Mouse (Mus musculus): ENCODE data around the gene Nf1. TPM values are rescaled to one million over a fixed set of nuclear protein-coding genes. Genes with fewer than 3 reads are reported as not detected.

The Nf1 gene
- polyA plus RNA-seq, 1 experiment from 2014 or later, result 5.3 TPM

DNA sequence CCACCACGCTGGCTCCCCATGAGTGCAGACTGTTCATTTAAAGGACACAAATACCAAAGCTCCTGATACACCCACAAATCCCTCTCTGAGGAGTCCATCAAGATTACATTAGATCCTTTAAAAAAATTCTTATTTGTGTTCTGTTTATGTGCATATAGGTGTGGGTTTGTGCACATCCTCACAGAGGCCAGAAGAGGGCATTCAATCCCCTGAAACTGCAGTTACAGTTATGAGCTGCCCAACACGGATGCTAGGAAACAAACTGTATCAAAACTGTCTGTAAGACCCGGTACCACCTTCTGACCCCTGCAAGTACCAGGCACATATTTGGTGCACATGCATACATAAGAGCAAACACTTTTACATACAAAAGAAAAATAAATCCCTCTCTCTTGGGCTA is 289.2 kb downstream of the Nf1 start:
- H3K9ac ChIP-seq, result no peak overlapping the region
- H3K4me1 ChIP-seq, result peaks cover 8% of the 10 kb centered on the region
- H3K27me3 ChIP-seq (replicated peaks), result peaks cover 8% of the 10 kb centered on the region; the same call in 1 of the 2 replicates
- no peak for ATAC-seq (ENCODE audit: extremely low read depth, insufficient number of reproducible peaks, low FRiP score, low TSS enrichment)
- no peaks in the 10 kb centered on the region for H3K9me3 ChIP-seq
- WGBS, result 62% methylated on average over 3 of the region's 3 CpGs
- no peak overlapping the region for H3K27ac ChIP-seq (replicated peaks)
- H3K4me2 ChIP-seq, result no peak overlapping the region
- no peak overlapping the region for H3K4me3 ChIP-seq
- H3K36me3 ChIP-seq, result no peaks in the 10 kb centered on the region

DNA sequence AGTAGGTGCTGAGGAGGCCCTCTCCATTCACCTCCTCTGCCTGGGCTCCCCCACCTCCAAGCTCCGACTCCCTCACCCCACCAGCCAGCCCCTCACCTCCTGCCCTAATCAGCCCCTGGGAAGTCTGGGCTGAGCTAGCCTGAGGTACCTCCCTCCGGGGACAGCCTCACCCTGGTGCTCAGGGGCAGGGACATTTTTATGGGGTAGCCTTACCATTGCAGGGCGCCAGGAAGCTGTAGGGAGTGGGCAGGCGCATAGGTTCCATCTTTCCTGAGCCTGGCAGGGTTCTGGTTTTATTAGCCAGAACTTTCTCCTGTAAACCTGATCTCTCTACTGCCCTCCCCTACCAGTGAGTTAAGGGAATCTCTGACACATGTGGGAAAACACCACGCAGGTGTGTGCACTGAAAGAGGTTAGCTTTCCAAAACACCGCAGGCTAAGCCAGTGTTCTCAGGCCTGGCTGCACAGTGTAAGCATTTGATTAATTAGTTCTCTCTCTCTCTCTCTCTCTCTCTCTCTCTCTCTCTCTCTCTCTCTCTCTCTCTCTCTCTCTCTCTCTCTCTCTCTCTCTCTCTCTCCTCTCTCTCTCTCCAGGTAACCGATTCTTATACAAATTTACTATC is 290.4 kb downstream of the Nf1 start:
- Histone ChIP-seq H3K9me3 (no peaks in the 10 kb centered on the region), H3K27me3 (replicated peaks) (no peaks in the 10 kb centered on the region; the same call in 1 of the 2 replicates), H3K4me3 (no peak overlapping the region), H3K9ac (no peak overlapping the region), H3K27ac (replicated peaks) (no peak overlapping the region), H3K4me2 (no peak overlapping the region), H3K4me1 (peaks cover 8% of the 10 kb centered on the region), H3K36me3 (no peaks in the 10 kb centered on the region)
- 74% methylated on average over 7 of the region's 7 CpGs for WGBS
- no peak for ATAC-seq (ENCODE audit: extremely low read depth, insufficient number of reproducible peaks, low FRiP score, low TSS enrichment)

DNA sequence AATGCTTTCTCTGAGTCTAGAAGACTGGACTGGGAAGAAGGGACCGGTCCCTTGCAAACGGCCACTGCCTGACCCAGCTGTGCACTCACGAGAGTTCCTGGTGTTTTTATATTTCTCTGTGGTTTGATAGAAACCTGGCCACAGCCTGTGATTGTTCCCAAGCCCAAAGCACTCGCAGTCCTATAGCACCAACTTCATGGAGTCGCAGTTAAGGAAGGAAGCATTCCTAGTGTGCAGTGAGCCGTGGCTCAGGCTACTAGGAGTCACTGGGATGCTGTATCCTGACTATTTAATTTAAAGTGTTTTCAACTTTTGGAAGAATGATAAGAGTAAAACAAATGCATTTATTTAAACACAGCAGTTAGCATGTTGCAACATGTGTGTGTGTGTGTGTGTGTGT is 291.0 kb downstream of the Nf1 start:
- H3K27ac ChIP-seq (replicated peaks), result no peak overlapping the region
- no peaks in the 10 kb centered on the region for H3K36me3 ChIP-seq
- H3K4me1 ChIP-seq, result peaks cover 8% of the 10 kb centered on the region
- H3K4me2 ChIP-seq, result no peak overlapping the region
- H3K9me3 ChIP-seq, result no peaks in the 10 kb centered on the region
- WGBS, result 69% methylated on average over 6 of the region's 6 CpGs
- H3K9ac ChIP-seq, result no peak overlapping the region
- H3K27me3 ChIP-seq (replicated peaks), result no peaks in the 10 kb centered on the region; the same call in 1 of the 2 replicates
- no peak for ATAC-seq (ENCODE audit: extremely low read depth, insufficient number of reproducible peaks, low FRiP score, low TSS enrichment)
- no peak overlapping the region for H3K4me3 ChIP-seq

Other genes with a start within 250 kb of the Nf1 start
- gene Ksr1, start 193.3 kb upstream of the Nf1 start, polyA plus RNA-seq (2015; fragmentation: Nextera tagmentation; extraction: Ambion mirVana), result 2.2 and 2.4 TPM in 2 replicates
- 145 and 149 TPM in 2 replicates for gene Wsb1, start 85.0 kb upstream of the Nf1 start, polyA plus RNA-seq (2015; fragmentation: Nextera tagmentation; extraction: Ambion mirVana)
- gene Gm9964, start 42.8 kb upstream of the Nf1 start, polyA plus RNA-seq (2015; fragmentation: Nextera tagmentation; extraction: Ambion mirVana), result not detected in 2 replicates
- gene Omg, start 164.4 kb downstream of the Nf1 start, polyA plus RNA-seq (2015; fragmentation: Nextera tagmentation; extraction: Ambion mirVana), result 0.10 and 0.11 TPM in 2 replicates
- gene Evi2b, start 184.1 kb downstream of the Nf1 start, polyA plus RNA-seq (2015; fragmentation: Nextera tagmentation; extraction: Ambion mirVana), result 0.51 and 0.66 TPM in 2 replicates
- gene Evi2, start 190.9 kb downstream of the Nf1 start, polyA plus RNA-seq (2015; fragmentation: Nextera tagmentation; extraction: Ambion mirVana), result 0.41 and 0.45 TPM in 2 replicates
- gene Evi2a, start 190.9 kb downstream of the Nf1 start, polyA plus RNA-seq (2015; fragmentation: Nextera tagmentation; extraction: Ambion mirVana), result 1.9 and 2.7 TPM in 2 replicates

All from heart, embryonic 13.5 days (tissue).